Mouse (Mus musculus): Measurements from ENCODE around the gene Gpr180.

GRCm38 (mm10) chr14:118137487-118137886 lies 529 bp downstream of the Gpr180 start:
- TF ChIP-seq CTCF (IDR thresholded peaks at IDR 0.05; ENCODE audit: borderline replicate concordance, extremely low read depth, insufficient read depth, insufficient read length), result no peak
- no peak for TF ChIP-seq POLR2A (IDR thresholded peaks at IDR 0.05; ENCODE audit: borderline replicate concordance, extremely low read depth, insufficient read depth, insufficient read length, poor library complexity, severe bottlenecking)

Data from brain, embryonic 14.5 days (tissue).